Mouse (Mus musculus): ENCODE data around the gene Tnfrsf19.

- TF ChIP-seq CTCF (IDR thresholded peaks at IDR 0.05; ENCODE audit: extremely low read depth, insufficient read length, insufficient replicate concordance, low read depth, low read length) (no peak), POLR2A (IDR thresholded peaks at IDR 0.05; ENCODE audit: low read depth, low read length) (no peak)
These were observed 25.3 kb downstream of the Tnfrsf19 start for GRCm38 (mm10) chr14:61020968-61021367.

Data from small intestine, adult 2 months (tissue).